Mouse (Mus musculus): ENCODE data around the gene Gemin7.
A peak's percentile ranks its signal among the peaks of the same experiment; 100 is the strongest.

DNA sequence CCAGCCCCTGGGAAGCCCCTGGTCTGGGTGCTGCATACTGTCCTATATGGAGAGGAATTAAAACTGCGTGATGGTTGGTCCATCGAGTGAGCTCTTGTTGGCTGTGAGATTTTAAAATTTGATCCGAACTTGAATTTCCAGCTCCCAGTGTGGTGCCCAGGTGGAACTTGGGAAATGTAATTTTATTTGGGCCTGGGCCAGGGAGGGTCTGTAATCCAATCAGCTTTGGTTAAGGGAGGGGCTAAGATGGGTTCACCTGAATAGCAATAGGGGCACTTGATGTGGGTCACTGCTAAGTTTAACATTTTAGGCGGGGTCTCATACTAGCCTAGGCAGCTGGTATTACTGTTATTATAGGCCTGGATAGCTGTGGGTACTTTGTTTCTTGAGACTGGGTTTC lies 1.0 kb upstream of the Gemin7 start:
- TF ChIP-seq CTCF (conservative IDR thresholded peaks at IDR 0.05 in 1 of 2, IDR thresholded peaks at IDR 0.05 in 1 of 2; ENCODE audit: low read depth in 2 of 2, low read length in 2 of 2) (no peak), ZNF384 (IDR thresholded peaks at IDR 0.05; ENCODE audit: low read depth, low read length) (no peak), TBP (conservative IDR thresholded peaks at IDR 0.05; ENCODE audit: low read depth, low read length) (0 out of 2 replicates have a peak, but pooled peaks have one; percentile 20), POLR2A (IDR thresholded peaks at IDR 0.05; ENCODE audit: low read depth, low read length) (no peak), CHD1 (IDR thresholded peaks at IDR 0.05; ENCODE audit: low read depth, low read length) (peak; percentile 10; the same call in 1 of the 2 replicates), ZMIZ1 (IDR thresholded peaks at IDR 0.05; ENCODE audit: low read depth, low read length) (no peak; the same call in 1 of the 2 replicates), ETS1 (conservative IDR thresholded peaks at IDR 0.05; ENCODE audit: low read depth, low read length) (no peak), USF2 (conservative IDR thresholded peaks at IDR 0.05; ENCODE audit: low read depth, low read length) (no peak)

All from CH12.LX (cell line).